Mouse (Mus musculus) heart, postnatal 4 days (tissue): ENCODE results near the gene Cox7b2. TPM values are rescaled to one million over a fixed set of nuclear protein-coding genes. Genes with fewer than 3 reads are reported as not detected.
"Not testable (repeated sequence)": the region's sequence is repeated elsewhere in the genome, so short reads cannot be mapped to it uniquely, and the experiment has no call there.

Experiments
- DNase-seq: peaks from one replicate; pipeline ENCODE4 v3.0.0; 2021
- total RNA-seq, 2 experiments: library from RNA; stranded (reverse); gene quantifications; 2 replicates each; pipeline ENCODE4 v1.2.3; 2021

Gene Cox7b2
- total RNA-seq = not detected

DNA sequence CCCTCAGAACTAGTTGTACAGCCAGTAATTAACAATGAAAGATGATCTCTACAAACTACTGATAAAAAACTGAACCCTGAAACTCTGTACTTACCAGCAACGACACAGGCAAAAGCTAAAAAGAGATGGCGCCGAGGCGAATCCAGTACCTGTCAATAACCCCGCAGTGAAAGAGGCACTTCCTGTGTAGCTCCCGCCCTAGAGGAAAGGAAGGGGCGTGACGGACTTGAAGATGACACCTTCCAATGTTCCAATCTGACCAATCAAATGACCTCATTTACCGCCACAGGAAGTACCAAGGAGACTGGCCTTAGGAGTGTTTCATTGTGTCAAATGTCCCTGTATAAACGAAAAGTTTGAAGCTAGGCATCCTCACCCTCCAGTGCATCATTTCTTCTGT lies at the start of gene Cox7b2:
Gene Cox7b2 (minus strand): TSS at position 127 of the 400 bp plus-strand sequence.
- DNase-seq = no peak

DNA sequence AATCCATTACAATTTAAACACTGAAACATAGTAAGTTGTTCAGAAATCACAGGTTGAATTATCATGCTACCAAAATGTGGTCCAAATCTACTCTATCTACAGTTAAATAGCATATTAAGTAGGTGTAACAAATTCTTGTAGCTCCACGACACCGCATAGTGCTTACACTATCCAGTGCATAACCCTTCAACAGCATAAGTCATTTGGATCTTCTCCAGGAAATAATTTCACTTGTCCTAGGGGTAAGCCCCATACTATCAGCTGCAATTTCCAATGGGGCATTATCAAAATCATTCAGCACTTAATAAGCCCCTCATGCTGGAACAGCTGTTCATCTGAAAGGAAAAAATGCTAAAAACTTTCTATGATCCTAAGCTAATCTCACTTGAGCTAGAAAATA lies 47.3 kb upstream of the Cox7b2 start:
- no peak for DNase-seq

DNA sequence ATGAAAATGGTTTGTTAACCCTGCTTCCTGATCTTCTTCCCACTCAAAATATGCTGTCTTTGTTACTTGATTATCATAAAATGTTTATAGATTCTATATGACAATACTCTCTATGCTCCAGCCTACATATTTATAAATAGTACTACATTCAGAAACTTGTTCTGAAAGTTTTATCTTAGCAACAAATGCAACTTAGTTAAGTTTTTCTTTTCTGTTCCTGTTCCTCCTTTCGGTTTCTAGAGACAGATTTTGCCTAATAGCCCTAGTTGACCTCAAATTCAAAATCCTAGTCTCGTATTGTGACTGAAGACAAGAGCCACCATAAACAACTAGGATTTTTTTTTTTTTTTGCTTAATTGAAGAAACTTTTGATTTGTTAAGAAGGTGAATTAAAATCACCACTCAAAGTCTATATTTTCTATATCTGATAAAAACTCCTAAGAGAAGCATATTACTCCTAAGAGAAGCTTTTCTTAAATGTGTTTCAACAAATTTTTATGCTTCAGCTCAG lies 45.8 kb upstream of the Cox7b2 start:
- DNase-seq = no peak

DNA sequence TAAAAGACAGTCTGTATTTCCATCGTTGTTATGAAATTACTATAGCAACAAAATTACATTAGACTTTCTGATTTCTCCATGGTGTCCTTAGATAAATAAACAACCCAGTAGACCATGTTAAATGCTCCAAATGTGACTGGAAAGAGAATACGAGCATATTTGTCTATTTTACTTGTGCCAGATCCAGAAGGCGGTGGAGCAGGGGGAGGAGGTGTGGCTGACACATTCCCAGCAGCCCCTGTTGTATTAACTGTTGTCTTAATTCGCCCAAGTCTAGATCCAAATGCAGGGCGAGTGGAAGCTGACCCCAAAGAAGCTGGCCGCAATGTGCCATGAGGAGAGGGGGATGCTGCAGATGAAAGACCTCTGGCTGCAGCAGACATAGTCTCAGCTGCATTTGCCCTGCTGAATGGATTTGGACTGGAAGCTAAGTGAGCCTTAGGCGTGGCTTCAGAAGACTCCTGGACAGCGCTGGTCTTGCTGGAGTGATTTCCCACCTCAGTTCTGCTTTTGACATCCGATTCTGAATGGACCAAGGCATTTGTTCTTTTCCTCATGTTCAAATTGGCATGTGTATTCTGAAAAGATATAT lies 23.7 kb upstream of the Cox7b2 start:
- DNase-seq = no peak

DNA sequence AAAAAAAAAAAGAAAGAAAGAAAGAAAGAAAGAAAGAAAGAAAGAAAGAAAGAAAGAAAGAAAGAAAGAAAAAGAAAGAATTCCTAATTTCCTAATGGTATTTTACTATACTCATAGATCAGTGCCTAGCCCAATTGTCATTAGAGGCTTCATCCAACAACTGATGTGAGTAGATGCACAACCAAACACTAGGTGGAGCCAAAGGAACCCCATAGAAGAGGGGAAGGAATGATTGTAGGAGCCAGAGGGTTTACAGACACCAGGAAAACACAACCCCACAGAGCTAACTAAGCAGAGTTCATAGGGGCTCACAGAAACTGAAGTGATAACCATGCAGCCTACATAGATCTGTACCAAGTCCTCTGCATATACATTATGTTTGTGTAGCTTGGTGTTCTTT lies 2.5 kb downstream of the Cox7b2 start:
- peak; percentile 8 for DNase-seq

DNA sequence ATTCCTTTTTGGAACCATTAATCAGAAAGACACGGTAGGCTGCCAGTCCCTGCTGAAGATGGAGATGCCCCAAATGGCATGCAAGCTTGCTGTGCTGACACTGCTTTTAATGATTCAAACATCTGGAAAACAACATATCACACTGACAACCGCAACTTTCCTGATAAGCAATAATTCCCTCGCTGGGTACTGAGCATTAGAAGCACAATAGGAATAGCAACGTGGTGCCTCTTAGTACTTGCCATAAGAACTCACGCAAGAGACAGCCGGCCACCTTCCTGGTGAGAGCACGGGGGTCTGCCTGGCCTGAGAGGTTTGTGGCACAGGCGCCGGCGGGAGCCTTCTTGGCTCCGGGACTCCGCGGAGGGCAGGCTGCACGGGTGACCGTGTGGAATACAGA lies 22.5 kb downstream of the Cox7b2 start:
- DNase-seq = not testable (repeated sequence)

DNA sequence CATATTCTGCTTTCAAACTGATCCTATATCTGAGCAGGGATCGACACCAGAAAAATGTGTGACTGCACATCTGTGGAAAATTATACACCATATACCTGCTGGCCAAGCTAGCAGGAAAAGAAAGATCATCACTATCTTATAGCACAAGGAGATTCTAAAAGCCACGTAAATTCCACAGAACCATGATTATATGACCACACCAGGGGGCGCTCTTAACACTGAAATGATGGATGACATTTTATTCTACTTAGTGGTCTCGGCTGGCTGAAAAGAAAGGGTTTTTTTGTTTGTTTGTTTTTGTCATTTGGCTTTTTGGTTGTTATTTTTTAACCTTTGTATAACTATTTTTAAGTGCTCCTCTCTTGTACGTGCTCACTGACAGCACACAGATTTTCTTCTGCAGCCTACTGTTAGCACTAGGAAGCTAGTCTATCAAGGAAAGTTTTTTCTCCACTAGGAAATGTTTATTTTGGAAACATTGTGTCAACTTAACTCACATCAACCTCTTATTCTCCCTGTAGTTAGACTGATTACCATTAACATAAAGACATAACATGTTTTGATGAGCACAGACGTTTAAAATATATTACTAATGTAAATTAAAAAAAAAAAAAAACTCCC lies 45.8 kb downstream of the Cox7b2 start:
- DNase-seq = peak; percentile 55

DNA sequence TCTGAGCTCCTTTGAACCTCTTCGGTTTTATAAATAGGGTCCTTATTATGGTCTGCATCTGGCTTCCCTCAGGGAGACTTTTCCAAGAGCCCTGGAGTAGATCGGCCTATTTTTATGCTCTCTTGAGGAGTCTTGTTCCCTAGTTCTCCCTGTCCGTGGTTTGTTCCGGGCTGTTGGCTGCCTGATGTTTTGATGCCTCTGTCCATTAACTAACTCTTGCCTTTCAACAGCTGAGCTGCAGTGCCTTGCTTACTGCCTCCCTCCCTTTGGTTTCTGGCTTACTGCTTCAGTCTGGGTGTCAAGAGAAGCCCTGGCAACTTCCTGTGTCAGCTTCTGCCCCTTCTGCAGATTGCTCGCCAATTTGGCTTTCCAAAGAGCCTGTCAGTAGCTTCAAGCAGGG lies 52.4 kb downstream of the Cox7b2 start:
- no peak for DNase-seq

DNA sequence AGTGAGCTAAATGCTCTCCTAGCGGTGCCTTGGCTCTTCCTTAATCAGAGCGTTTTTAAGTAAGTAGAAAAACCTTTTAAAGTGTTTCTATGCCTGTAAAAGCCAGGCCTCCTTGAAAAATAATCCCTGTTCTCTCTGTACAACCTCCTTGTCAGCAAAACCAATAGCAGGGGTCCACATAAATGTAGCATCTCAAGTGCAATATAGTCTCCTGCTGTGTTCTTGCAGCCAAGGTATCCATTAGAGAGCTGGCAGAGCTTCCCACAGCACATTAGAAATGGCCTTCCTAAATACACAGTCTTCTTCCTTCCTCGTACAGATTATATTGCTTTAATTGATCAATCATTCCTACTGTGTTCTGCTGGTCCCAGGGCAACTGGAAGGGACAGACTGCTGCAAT lies 91.0 kb downstream of the Cox7b2 start:
- DNase-seq = no peak

DNA sequence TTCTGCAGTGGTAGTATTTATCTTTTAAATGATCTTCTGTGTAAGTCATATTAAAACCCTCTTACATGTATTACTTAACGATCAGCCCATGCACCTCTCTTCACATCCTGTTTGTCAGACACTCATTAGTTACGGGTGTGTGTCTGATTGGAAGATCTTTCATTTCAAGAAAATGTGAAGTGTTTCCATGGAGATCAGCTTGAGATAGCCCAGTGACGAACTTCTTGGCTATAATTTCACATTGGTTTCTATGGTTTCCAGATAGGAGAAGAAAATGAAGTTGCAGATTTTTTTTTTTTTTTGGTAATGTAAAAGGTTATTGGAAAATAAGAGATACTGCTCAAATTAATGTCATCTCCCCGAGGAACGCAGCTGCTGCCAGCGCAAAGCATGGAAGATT lies 107.8 kb downstream of the Cox7b2 start:
- no peak for DNase-seq

Other genes with a start within 250 kb of the Cox7b2 start
- gene Gabrb1, start 109.9 kb upstream of the Cox7b2 start, total RNA-seq = under 1 TPM; 0.14 to 0.38 TPM
- gene Gabra4, start 110.1 kb upstream of the Cox7b2 start, total RNA-seq = under 1 TPM; 0.31 to 0.59 TPM